Mouse (Mus musculus) liver, postnatal 0 days (tissue): ENCODE results near the gene Ccn5.

Experiments used
- CTCF ChIP-seq: sonication (generic); IDR thresholded peaks from 2 replicates; pipeline ENCODE4 v1.5.1; 2016; ENCODE audit warnings: antibody characterized with exemption, low read depth
- EP300 ChIP-seq: IDR thresholded peaks from 2 replicates; pipeline ENCODE4 v1.6.1; 2016; ENCODE audit warnings: antibody characterized with exemption, low read depth, mild to moderate bottlenecking

DNA sequence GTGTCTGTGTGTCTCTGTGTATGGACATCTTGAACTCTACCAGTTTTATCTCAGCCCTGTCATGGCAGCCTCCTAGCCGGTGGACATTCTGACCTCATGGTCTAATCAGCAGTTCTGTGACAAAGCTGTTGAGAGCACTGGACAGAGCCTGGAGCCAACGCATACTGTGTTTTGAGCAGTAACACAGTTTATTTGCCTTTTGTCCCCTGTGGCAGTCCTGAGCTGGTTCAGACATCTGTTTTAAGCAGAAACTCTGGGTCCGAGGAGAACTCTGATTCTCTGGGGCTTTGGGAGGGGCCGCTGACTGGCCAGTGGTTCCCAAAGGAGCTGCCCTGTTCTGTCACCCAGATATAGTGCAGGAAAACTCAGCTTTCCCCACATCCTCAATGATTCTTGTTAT is 36.8 kb upstream of the Ccn5 start:
- TF ChIP-seq CTCF, result no peak
- TF ChIP-seq EP300, result no peak
